Mouse (Mus musculus) lung, postnatal 0 days (tissue): ENCODE results near the gene Zbtb37.

ENCODE experiments used
- CTCF ChIP-seq: IDR thresholded peaks from 2 replicates; pipeline ENCODE4 v1.5.1; 2016; ENCODE audit warnings: antibody characterized with exemption, mild to moderate bottlenecking
- EP300 ChIP-seq: IDR thresholded peaks from 2 replicates; pipeline ENCODE4 v1.6.1; 2016; ENCODE audit warnings: antibody characterized with exemption, mild to moderate bottlenecking, control low read depth

DNA sequence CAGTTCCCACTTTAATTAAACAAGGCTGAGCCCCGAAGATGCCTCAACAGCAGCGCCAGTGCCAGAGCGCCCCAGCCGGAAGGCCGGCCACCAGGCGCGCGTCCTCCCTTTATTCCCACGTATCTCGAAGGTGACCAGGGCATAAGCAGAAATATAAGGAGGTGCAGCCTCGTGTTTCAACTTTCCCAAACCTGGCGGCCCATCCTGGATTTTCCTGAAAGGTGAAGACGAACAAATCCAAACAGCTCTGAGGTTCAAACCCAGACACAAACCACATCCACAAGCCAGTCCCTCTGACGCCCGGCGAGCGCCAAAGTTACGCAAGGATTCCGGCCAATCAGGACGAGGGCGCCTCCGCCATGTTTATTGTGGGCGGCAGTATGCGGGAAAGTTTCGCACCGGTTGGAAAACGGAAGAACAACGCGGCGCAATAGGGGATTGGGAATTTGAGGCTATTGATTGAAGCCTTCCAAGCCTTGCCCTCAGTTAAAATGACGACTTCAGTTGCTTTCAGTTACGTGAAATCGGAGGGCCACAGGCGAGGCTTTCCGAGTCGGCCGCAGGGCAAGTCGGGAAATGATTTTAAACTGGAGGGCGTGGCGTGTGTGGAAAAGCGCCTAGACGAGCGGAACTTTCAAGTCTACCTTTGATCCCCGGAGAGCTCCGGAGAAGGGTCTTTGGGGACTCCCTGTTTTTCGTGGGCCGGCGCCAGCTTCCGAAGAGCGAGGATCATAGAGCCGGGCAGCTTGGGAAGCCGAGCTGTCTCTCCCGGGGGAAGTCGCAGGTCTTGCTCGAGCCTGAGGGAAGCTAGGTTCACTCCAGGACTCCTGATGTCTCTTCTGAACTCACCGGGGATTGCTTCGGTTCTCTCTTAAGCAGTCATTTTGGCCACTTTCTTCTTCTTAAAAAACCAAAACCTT is 36.0 kb upstream of the Zbtb37 start, which contains the start of the genes Dars2 and Cenpl:
- TF ChIP-seq CTCF (peak; percentile 41), EP300 (peak; percentile 52)
